Mouse (Mus musculus) stomach, postnatal 0 days (tissue): ENCODE measurements around the gene Glyr1.

Source experiments
- CTCF ChIP-seq: IDR thresholded peaks from 2 replicates; pipeline ENCODE4 v1.5.1; 2016; ENCODE audit warnings: antibody characterized with exemption, low read depth, mild to moderate bottlenecking, moderate library complexity
- EP300 ChIP-seq: optimal IDR thresholded peaks from 2 replicates; pipeline ENCODE3; 2016; ENCODE audit warnings: antibody characterized with exemption

DNA sequence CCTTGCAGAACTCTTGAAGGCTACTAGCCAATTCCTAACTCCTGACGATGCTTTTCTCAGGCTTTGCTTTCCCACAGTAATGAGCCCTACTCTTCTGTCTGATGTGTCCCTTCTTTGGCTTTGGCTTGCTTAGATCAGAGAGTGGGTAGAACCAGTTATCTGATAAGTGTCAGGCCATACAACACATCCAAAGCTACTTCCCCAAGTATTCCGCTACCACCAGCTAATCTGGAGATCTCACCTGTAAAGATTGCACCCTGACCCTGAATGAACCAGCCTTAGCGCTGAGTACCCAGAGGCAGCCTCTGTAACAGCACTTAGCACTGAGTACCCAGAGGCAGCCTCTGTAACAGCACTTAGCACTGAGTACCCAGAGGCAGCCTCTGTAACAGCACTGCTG is 4.3 kb downstream of the Glyr1 start:
- TF ChIP-seq CTCF (no peak), EP300 (no peak)
